Mouse (Mus musculus): ENCODE data around the gene Cat. TPM values are rescaled to one million over a fixed set of nuclear protein-coding genes. Genes with fewer than 3 reads are reported as not detected.

The Cat gene
- 86.5 and 92.6 TPM in 2 replicates for polyA plus RNA-seq (2015; fragmentation: Nextera tagmentation; extraction: Ambion mirVana)

DNA sequence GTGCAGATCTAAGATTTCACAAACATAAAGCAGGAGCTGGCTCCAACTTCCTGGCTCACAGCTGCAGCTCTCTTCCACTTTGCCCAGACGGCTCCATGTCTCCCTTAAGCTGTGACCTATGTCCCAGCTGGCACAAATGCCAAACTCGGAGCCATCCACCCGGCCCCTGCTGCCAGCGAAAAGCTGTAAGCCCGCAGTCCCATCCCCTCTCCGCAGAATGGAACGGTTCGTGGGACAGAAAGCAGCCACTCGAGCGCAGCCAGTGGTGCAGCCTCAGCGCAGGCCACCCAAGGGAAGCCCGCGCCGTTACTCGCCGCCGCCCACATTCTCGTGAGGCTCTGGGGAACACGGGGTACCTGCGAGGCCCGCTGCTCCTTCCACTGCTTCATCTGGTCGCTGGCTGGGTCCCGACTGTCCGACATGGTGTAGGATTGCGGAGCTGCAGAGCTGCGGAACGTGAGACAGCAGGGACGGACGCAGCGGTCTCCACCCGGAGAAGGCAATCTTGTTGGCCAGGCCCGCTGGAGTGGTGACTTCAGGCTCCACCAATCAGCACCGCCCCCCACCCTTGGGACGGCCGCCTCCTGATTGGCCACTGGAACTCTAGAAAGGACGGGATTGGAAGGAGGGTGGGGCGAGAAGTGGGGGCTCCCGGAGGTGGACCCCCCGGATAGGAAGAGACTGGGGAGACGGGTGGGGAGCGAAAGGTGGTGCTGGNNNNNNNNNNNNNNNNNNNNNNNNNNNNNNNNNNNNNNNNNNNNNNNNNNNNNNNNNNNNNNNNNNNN lies at the start of gene Cat:
Gene Cat (minus strand): TSS at position 544 of the 785 bp plus-strand sequence.
- Histone ChIP-seq H3K4me1 (ENCODE audit: control insufficient read depth, insufficient read depth, low read length) (peaks cover 23% of the 10 kb centered on the region), H3K27ac (ENCODE audit: low read length) (peak within 1 kb of the TSS; percentile 85), H3K9me3 (replicated peaks; ENCODE audit: control insufficient read depth, low read length, poor library complexity, severe bottlenecking) (no peaks in the 10 kb centered on the region), H3K9ac (ENCODE audit: low read depth, low read length) (peak within 1 kb of the TSS; percentile 81), H3K36me3 (ENCODE audit: control insufficient read depth, insufficient read depth, low read length) (no peaks in the 10 kb centered on the region), H3K4me2 (ENCODE audit: low read length) (peak within 1 kb of the TSS; percentile 86), H3K4me3 (ENCODE audit: low read depth, low read length) (peak within 1 kb of the TSS; percentile 45), H3K27me3 (ENCODE audit: control insufficient read depth, insufficient read depth, low read depth, low read length) (no peaks in the 10 kb centered on the region)
- peak; percentile 99 for ATAC-seq
- 0% methylated on average over 41 of the region's 41 CpGs for WGBS

DNA sequence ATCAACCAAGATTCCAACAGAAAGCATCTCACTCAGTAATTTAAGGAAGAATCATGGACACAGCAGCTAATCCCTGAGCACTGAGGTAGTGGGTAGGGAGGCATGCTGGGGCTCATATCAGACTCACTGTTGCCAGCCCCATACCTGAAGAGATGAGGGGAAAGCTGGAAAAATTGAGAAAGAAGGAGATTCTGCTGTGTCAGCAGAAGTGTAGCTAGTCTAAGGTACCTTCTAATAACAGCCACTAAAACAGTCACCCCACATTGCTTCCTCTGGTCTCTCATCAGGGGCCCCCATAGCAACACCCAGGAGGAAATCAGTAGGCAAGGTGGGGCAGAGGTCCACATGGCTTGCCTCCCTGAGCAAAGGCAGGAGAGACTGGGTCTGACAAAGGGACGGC lies 40.6 kb upstream of the Cat start:
- ATAC-seq: no peak
- Histone ChIP-seq H3K27ac (ENCODE audit: low read length) (no peak overlapping the region), H3K4me1 (ENCODE audit: control insufficient read depth, insufficient read depth, low read length) (no peaks in the 10 kb centered on the region), H3K9me3 (replicated peaks; ENCODE audit: control insufficient read depth, low read length, poor library complexity, severe bottlenecking) (no peaks in the 10 kb centered on the region), H3K9ac (ENCODE audit: low read depth, low read length) (no peak overlapping the region), H3K36me3 (ENCODE audit: control insufficient read depth, insufficient read depth, low read length) (no peaks in the 10 kb centered on the region), H3K4me2 (ENCODE audit: low read length) (no peak overlapping the region), H3K27me3 (ENCODE audit: control insufficient read depth, insufficient read depth, low read depth, low read length) (no peaks in the 10 kb centered on the region), H3K4me3 (ENCODE audit: low read depth, low read length) (no peak overlapping the region)
- WGBS: 96% methylated on average over 1 of the region's 1 CpGs

DNA sequence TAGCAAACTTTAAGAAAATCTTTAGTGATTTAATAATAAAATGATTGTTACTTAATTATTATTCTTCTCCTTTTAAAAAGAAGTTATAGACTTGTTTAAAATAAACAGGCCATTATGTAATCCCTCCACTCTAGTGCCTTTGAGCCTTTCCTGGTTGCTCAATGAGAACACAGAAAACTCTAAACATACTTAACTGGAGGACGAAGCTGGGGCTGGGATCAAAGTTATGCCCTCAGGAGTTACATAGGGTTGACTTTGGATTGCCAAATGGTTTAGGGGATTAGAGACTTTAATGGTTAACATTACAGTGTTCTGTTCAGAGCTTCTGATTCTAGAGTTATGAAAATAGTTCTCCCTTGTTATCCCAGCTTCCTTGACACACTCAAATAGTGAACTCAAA lies 31.5 kb upstream of the Cat start:
- Histone ChIP-seq H3K27ac (ENCODE audit: low read length) (no peak overlapping the region), H3K9me3 (replicated peaks; ENCODE audit: control insufficient read depth, low read length, poor library complexity, severe bottlenecking) (no peaks in the 10 kb centered on the region), H3K36me3 (ENCODE audit: control insufficient read depth, insufficient read depth, low read length) (no peaks in the 10 kb centered on the region), H3K9ac (ENCODE audit: low read depth, low read length) (no peak overlapping the region), H3K4me3 (ENCODE audit: low read depth, low read length) (no peak overlapping the region), H3K4me2 (ENCODE audit: low read length) (no peak overlapping the region), H3K27me3 (ENCODE audit: control insufficient read depth, insufficient read depth, low read depth, low read length) (no peaks in the 10 kb centered on the region), H3K4me1 (ENCODE audit: control insufficient read depth, insufficient read depth, low read length) (no peaks in the 10 kb centered on the region)
- 74% methylated on average over 1 of the region's 1 CpGs for WGBS
- ATAC-seq: no peak

DNA sequence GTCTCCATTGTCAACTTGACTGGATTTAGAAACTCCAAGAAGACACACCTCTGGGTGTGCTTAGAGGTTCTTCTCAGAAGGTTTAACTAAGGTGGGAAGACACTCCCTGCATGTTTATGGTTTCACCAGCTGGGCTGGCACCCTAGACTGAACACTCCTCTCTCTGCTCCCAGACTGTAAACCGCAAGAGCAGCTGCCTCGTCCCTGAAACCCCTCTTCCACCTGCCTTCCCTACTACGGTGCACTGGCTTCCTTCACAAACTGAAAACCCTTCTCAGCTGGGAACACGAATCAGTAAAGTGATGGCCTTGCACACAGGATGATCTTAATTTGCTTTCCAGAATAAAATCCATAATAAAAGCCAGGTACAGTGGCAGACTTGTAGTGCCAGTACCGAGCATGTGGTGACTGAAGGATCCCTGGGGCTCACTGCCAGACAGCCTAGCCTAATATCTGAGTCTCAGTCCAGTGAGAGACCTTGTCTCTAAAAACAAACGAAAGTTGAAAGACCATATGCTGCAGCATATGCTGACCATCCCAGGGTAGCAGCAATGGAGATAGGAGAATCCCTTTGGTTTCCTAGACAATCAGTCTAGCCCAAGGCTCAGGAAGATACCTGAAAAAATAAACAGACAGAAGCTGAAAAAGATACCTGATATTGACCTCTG lies 30.7 kb upstream of the Cat start:
- Histone ChIP-seq H3K9me3 (replicated peaks; ENCODE audit: control insufficient read depth, low read length, poor library complexity, severe bottlenecking) (no peaks in the 10 kb centered on the region), H3K4me3 (ENCODE audit: low read depth, low read length) (no peak overlapping the region), H3K27ac (ENCODE audit: low read length) (no peak overlapping the region), H3K4me1 (ENCODE audit: control insufficient read depth, insufficient read depth, low read length) (no peaks in the 10 kb centered on the region), H3K27me3 (ENCODE audit: control insufficient read depth, insufficient read depth, low read depth, low read length) (no peaks in the 10 kb centered on the region), H3K4me2 (ENCODE audit: low read length) (no peak overlapping the region), H3K36me3 (ENCODE audit: control insufficient read depth, insufficient read depth, low read length) (no peaks in the 10 kb centered on the region), H3K9ac (ENCODE audit: low read depth, low read length) (no peak overlapping the region)
- ATAC-seq: no peak
- 85% methylated on average over 6 of the region's 6 CpGs for WGBS

DNA sequence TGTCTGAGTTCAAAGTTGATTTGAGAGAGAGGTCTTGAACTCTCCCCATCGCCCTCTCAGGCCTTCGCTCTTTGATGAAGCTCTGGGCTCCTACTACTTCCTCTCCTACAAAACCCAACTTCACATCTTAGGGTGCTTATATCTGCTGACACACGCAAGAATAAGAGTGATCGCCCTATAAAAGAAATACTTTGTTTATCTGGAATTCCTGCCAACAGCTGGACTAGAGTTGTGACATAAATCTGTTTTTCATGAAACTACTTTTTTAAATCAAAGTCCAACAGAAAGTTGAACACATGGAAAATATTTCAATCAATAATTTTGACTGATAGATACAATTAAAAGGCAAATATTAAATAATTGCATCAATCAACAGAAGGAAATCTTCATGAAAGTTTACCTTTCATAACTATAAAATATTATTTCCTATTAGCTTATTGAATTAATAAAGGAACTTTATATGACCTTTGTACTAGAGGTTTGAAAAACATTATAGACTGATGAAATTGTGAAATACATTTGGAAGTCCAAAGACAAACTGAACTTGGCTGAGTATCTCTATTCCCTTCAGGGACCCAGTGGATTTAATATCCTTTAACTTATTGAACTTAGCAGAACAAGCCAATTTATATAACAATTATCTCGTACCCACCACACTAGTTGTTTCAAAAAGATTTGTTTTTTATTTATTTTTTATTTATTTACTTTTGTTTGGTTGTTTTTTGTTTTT lies 27.3 kb upstream of the Cat start:
- Histone ChIP-seq H3K4me3 (ENCODE audit: low read depth, low read length) (no peak overlapping the region), H3K9me3 (replicated peaks; ENCODE audit: control insufficient read depth, low read length, poor library complexity, severe bottlenecking) (no peaks in the 10 kb centered on the region), H3K4me1 (ENCODE audit: control insufficient read depth, insufficient read depth, low read length) (no peaks in the 10 kb centered on the region), H3K4me2 (ENCODE audit: low read length) (no peak overlapping the region), H3K27me3 (ENCODE audit: control insufficient read depth, insufficient read depth, low read depth, low read length) (no peaks in the 10 kb centered on the region), H3K9ac (ENCODE audit: low read depth, low read length) (no peak overlapping the region), H3K27ac (ENCODE audit: low read length) (no peak overlapping the region), H3K36me3 (ENCODE audit: control insufficient read depth, insufficient read depth, low read length) (no peaks in the 10 kb centered on the region)
- 93% methylated on average over 5 of the region's 5 CpGs for WGBS
- no peak for ATAC-seq

DNA sequence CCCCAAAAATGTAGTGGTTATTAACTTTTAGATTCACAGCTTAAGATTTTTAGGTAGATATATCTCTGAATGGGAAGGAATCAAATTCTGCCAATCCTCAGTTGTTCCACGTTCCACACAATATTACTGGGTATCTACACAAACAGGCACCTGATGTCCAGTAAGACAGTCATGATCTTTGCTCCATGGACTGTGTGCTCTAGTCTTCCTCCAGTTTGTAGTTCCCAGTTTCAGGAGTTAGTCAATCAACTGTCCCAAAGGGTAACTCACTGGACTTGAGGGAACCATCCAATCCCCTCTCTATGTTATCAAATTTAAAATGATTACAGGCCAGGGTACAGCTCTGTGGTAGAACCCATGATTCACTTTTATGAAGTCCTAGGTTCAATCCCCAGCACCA lies 26.7 kb upstream of the Cat start:
- H3K27me3 ChIP-seq (ENCODE audit: control insufficient read depth, insufficient read depth, low read depth, low read length): no peaks in the 10 kb centered on the region
- no peak overlapping the region for H3K9ac ChIP-seq (ENCODE audit: low read depth, low read length)
- no peak overlapping the region for H3K27ac ChIP-seq (ENCODE audit: low read length)
- WGBS: 94% methylated on average over 1 of the region's 1 CpGs
- ATAC-seq: no peak
- H3K36me3 ChIP-seq (ENCODE audit: control insufficient read depth, insufficient read depth, low read length): no peaks in the 10 kb centered on the region
- H3K4me2 ChIP-seq (ENCODE audit: low read length): no peak overlapping the region
- no peaks in the 10 kb centered on the region for H3K4me1 ChIP-seq (ENCODE audit: control insufficient read depth, insufficient read depth, low read length)
- H3K9me3 ChIP-seq (replicated peaks; ENCODE audit: control insufficient read depth, low read length, poor library complexity, severe bottlenecking): 0 out of 2 replicates have a peak, but pooled peaks cover 2% of the 10 kb centered on the region
- H3K4me3 ChIP-seq (ENCODE audit: low read depth, low read length): no peak overlapping the region

DNA sequence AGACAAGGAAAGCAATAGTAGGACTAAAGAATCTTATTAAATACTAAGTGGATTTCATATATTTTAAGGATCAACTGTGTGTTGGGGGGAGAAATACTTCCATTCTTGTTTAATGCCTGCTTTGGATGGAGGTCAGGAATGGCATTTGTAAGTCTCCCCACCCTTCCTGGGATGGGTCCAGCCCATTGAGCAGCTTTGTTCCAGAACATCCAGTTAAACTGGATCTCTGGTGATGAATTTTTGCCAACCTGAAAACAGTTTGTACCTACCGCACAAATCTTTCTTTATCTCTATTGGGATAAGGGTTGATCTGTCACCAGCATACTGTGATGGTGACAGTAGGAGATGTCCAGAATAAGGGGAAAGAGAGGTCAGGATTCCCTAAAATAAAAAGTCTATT lies 26.1 kb upstream of the Cat start:
- ATAC-seq: no peak
- H3K9ac ChIP-seq (ENCODE audit: low read depth, low read length): no peak overlapping the region
- no peak overlapping the region for H3K4me3 ChIP-seq (ENCODE audit: low read depth, low read length)
- no peaks in the 10 kb centered on the region for H3K27me3 ChIP-seq (ENCODE audit: control insufficient read depth, insufficient read depth, low read depth, low read length)
- H3K36me3 ChIP-seq (ENCODE audit: control insufficient read depth, insufficient read depth, low read length): no peaks in the 10 kb centered on the region
- WGBS: 91% methylated on average over 1 of the region's 1 CpGs
- H3K9me3 ChIP-seq (replicated peaks; ENCODE audit: control insufficient read depth, low read length, poor library complexity, severe bottlenecking): 0 out of 2 replicates have a peak, but pooled peaks cover 2% of the 10 kb centered on the region
- no peak overlapping the region for H3K27ac ChIP-seq (ENCODE audit: low read length)
- no peaks in the 10 kb centered on the region for H3K4me1 ChIP-seq (ENCODE audit: control insufficient read depth, insufficient read depth, low read length)
- no peak overlapping the region for H3K4me2 ChIP-seq (ENCODE audit: low read length)

DNA sequence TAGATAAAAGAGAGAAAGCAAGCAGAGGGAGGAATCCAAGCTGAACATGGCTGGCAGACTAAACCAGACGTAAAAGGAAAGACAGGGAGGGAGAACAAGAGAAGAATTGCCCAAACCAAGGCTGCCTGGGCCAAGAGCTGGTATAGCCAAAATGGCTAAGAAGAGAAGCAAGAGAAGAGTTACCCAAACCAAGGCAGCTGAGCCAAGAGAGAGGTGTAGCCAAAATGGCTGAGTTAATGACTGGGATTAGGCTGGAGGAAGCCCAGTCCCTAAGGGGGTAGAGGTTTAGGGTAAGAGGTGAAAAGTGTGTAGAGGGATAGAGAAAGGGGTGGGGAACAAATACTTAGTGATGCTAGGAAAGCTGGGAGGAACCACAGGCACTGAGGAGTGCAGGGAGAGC lies 22.7 kb upstream of the Cat start:
- H3K9me3 ChIP-seq (replicated peaks; ENCODE audit: control insufficient read depth, low read length, poor library complexity, severe bottlenecking): 0 out of 2 replicates have a peak, but pooled peaks cover 4% of the 10 kb centered on the region
- H3K4me2 ChIP-seq (ENCODE audit: low read length): no peak overlapping the region
- no peak overlapping the region for H3K4me3 ChIP-seq (ENCODE audit: low read depth, low read length)
- H3K9ac ChIP-seq (ENCODE audit: low read depth, low read length): no peak overlapping the region
- no peaks in the 10 kb centered on the region for H3K4me1 ChIP-seq (ENCODE audit: control insufficient read depth, insufficient read depth, low read length)
- 92% methylated on average over 1 of the region's 1 CpGs for WGBS
- H3K36me3 ChIP-seq (ENCODE audit: control insufficient read depth, insufficient read depth, low read length): no peaks in the 10 kb centered on the region
- no peak overlapping the region for H3K27ac ChIP-seq (ENCODE audit: low read length)
- no peak for ATAC-seq
- H3K27me3 ChIP-seq (ENCODE audit: control insufficient read depth, insufficient read depth, low read depth, low read length): no peaks in the 10 kb centered on the region

DNA sequence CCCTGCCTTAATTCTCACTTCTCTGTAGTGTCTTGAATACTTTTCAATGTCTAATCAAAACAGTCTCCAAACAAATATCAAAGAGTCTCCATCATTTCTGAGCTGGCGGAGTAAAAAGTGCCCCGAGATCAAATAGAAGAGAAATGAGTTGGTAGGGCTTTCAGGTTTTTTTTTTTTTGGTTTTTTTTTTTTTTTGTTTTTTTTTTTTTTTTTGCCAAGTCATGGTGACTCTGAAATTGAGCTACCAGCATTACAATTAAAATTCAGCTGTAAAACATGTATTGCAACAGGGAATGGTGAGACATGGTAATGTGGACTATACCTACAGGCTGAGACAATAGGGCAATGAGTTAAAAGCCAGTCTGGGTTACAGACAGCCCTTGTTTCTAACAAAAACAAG lies 21.0 kb upstream of the Cat start:
- Histone ChIP-seq H3K27me3 (ENCODE audit: control insufficient read depth, insufficient read depth, low read depth, low read length) (no peaks in the 10 kb centered on the region), H3K4me1 (ENCODE audit: control insufficient read depth, insufficient read depth, low read length) (no peaks in the 10 kb centered on the region)
- 95% methylated on average over 2 of the region's 2 CpGs for WGBS

More for the DNA sequence above, 21.0 kb upstream of the Cat start:
- no peaks in the 10 kb centered on the region for H3K36me3 ChIP-seq (ENCODE audit: control insufficient read depth, insufficient read depth, low read length)
- H3K9ac ChIP-seq (ENCODE audit: low read depth, low read length): no peak overlapping the region
- 0 out of 2 replicates have a peak, but pooled peaks cover 4% of the 10 kb centered on the region for H3K9me3 ChIP-seq (replicated peaks; ENCODE audit: control insufficient read depth, low read length, poor library complexity, severe bottlenecking)
- no peak overlapping the region for H3K4me3 ChIP-seq (ENCODE audit: low read depth, low read length)
- H3K4me2 ChIP-seq (ENCODE audit: low read length): no peak overlapping the region
- ATAC-seq: no peak
- no peak overlapping the region for H3K27ac ChIP-seq (ENCODE audit: low read length)

All from midbrain, embryonic 16.5 days (tissue).